Mouse (Mus musculus) myocyte (in vitro differentiated cells): ENCODE results near the gene Zfyve27. TPM values are rescaled to one million over a fixed set of nuclear protein-coding genes. Genes with fewer than 3 reads are reported as not detected.

Source experiments
- H3K27me3 ChIP-seq: one replicate; pipeline ENCODE4 v1.6.1; 2011; ENCODE audit not compliant: control insufficient read depth, insufficient read depth, insufficient read length
- H3K36me3 ChIP-seq: one replicate; pipeline ENCODE4 v1.6.1; 2011; ENCODE audit not compliant: control insufficient read depth, insufficient read depth
- H3K4me2 ChIP-seq: one replicate; pipeline ENCODE4 v1.6.1; 2011; ENCODE audit warnings: low read depth, control low read depth
- H3K4me3 ChIP-seq: one replicate; pipeline ENCODE4 v1.5.1; 2011; ENCODE audit warnings: mild to moderate bottlenecking, control low read depth, moderate library complexity
- H3K79me2 ChIP-seq: one replicate; pipeline ENCODE4 v1.6.1; 2011; ENCODE audit not compliant: control insufficient read depth, insufficient read depth
- H3ac ChIP-seq: one replicate; pipeline ENCODE4 v1.6.1; 2011; ENCODE audit not compliant: control insufficient read depth, insufficient read length
- CEBPB ChIP-seq: IDR thresholded peaks from 2 replicates; pipeline ENCODE4 v1.6.1; 2011; ENCODE audit warnings: mild to moderate bottlenecking, moderate library complexity; ENCODE audit not compliant: poor library complexity, insufficient read depth, severe bottlenecking
- E2F4 ChIP-seq: IDR thresholded peaks from one replicate; pipeline ENCODE4 v1.6.1; 2011; ENCODE audit warnings: mild to moderate bottlenecking, control low read depth, moderate library complexity; ENCODE audit not compliant: insufficient read depth
- MAX ChIP-seq: IDR thresholded peaks from one replicate; pipeline ENCODE4 v1.6.1; 2011; ENCODE audit warnings: low read depth, mild to moderate bottlenecking, control low read depth
- MYOD1 ChIP-seq, 3 experiments: IDR thresholded peaks; one replicate each; pipeline ENCODE4 v1.6.1; 2011; ENCODE audit warnings: control low read depth in 2 of 3, low read depth in 2 of 3, mild to moderate bottlenecking in 2 of 3, moderate library complexity in 1 of 3; ENCODE audit not compliant: insufficient read length in 2 of 3, control insufficient read depth in 1 of 3
- MYOG ChIP-seq, 3 experiments: IDR thresholded peaks; one replicate each; pipeline ENCODE4 v1.6.1; 2011; ENCODE audit warnings: control low read depth in 2 of 3, low read depth in 2 of 3, mild to moderate bottlenecking in 2 of 3; ENCODE audit not compliant: insufficient read length in 2 of 3, control insufficient read depth in 1 of 3, insufficient read depth in 1 of 3
- POLR2A ChIP-seq: IDR thresholded peaks from one replicate; pipeline ENCODE4 v1.6.1; 2011; ENCODE audit warnings: low read depth, mild to moderate bottlenecking, control low read depth, moderate library complexity; ENCODE audit not compliant: insufficient read length
- POLR2AphosphoS2 ChIP-seq: IDR thresholded peaks from one replicate; pipeline ENCODE4 v1.6.1; 2011; ENCODE audit warnings: low read depth, control low read depth; ENCODE audit not compliant: insufficient read length
- REST ChIP-seq: IDR thresholded peaks from one replicate; pipeline ENCODE4 v1.6.1; 2011; ENCODE audit warnings: mild to moderate bottlenecking, control low read depth, moderate library complexity; ENCODE audit not compliant: insufficient read depth, insufficient read length
- SRF ChIP-seq: IDR thresholded peaks from one replicate; pipeline ENCODE4 v1.6.1; 2011; ENCODE audit warnings: low read depth; ENCODE audit not compliant: control insufficient read depth, insufficient read length
- TCF12 ChIP-seq: IDR thresholded peaks from one replicate; pipeline ENCODE4 v1.6.1; 2011; ENCODE audit warnings: mild to moderate bottlenecking, control low read depth; ENCODE audit not compliant: poor library complexity, insufficient read depth, severe bottlenecking
- TCF3 ChIP-seq: IDR thresholded peaks from one replicate; pipeline ENCODE4 v1.6.1; 2011; ENCODE audit warnings: low read depth, control low read depth; ENCODE audit not compliant: insufficient read length
- USF1 ChIP-seq: IDR thresholded peaks from one replicate; pipeline ENCODE4 v1.6.1; 2011; ENCODE audit warnings: low read depth, mild to moderate bottlenecking, control low read depth, moderate library complexity
- polyA plus RNA-seq: library from polyadenylated mRNA; unstranded; fragments of >200 nt; fragmentation: generic; extraction: Trizol; gene quantifications from one replicate; pipeline ENCODE4 v1.2.1, GENCODE M21; 2012; ENCODE audit warnings: missing spikeins

Zfyve27 gene
- 22.4 TPM for polyA plus RNA-seq

DNA sequence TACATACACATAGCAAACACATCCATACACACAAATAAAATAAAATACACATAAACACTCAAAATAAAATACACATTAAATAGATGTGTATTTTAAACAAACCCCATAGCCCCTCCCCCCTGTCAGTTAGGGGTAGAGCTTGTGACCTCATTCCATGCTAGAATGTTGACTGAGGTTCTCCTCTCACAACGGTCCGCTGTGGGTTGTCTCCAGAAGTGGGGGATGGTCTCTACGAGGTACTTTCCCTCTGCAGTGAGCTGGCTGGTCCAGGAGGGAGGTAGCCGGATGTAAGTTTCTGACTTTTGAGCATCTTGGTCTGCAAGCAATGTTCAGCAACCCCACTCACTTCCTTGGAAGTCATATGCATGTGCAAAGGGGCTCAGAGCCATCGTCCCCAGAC lies at the start of gene Zfyve27:
TSS of gene Zfyve27 (plus strand) at position 188 of the 400 bp plus-strand sequence.
- TF ChIP-seq SRF (no peak), MAX (no peak), TCF12 (no peak), POLR2AphosphoS2 (no peak)
- H3K79me2 ChIP-seq: no peaks in the 10 kb centered on the region
- H3K36me3 ChIP-seq: no peaks in the 10 kb centered on the region
- H3ac ChIP-seq: no peak within 1 kb of the TSS
- no peaks in the 10 kb centered on the region for H3K27me3 ChIP-seq
- H3K4me2 ChIP-seq: no peak within 1 kb of the TSS
- H3K4me3 ChIP-seq: no peak within 1 kb of the TSS

DNA sequence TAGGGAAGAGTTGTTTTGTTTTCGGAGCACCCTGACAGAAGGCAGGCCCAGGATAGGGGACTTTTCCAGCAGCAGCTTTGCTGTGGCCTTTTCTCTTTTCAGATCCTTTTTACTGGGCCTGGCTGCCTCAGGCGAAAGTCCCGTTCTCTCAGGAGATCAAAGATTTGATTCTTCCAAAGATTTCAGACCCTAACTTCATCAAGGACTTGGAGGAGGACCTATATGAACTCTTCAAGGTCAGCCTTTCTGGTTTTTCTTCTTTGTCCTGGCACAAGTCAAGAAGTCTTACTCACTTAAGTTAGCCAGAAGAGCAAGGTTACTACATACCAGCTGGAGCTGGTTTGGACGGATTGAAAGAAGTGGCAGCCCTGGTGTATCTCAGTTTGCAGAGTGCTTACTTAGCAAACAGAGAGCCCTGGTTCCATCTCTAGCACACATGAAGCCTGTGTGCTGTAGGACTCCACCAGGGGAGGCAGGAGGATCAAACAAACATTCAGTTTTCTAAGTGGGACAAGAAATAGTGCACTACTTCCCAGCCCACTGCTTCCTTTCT lies 47.9 kb upstream of the Zfyve27 start:
- Histone ChIP-seq H3K4me3 (no peak overlapping the region), H3K27me3 (no peaks in the 10 kb centered on the region), H3ac (no peak overlapping the region), H3K4me2 (no peak overlapping the region), H3K79me2 (no peaks in the 10 kb centered on the region), H3K36me3 (peaks cover 21% of the 10 kb centered on the region)
- TF ChIP-seq POLR2AphosphoS2 (no peak), E2F4 (no peak), USF1 (no peak), CEBPB (no peak), SRF (no peak)

DNA sequence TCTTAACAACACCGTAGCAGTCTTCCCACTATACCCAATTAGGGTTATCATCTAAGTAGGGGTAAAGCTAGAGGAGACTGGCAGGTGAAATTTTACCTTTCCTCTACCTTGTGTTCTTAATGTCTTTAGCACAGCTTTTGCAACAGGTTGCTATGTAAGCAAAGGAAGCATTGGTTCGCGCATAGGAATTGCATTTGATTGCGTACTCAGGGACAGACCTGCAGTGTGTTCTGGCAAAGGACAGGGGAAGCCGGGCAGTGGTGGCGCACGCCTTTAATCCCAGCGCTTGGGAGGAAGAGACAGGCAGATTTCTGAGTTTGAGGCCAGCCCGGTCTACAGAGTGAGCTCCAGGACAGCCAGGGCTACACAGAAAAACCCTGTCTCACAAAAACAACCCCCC lies 45.6 kb upstream of the Zfyve27 start:
- no peak for TF ChIP-seq REST
- TF ChIP-seq E2F4: no peak
- TF ChIP-seq POLR2A: no peak
- TF ChIP-seq POLR2AphosphoS2: no peak
- no peak for TF ChIP-seq SRF
- TF ChIP-seq MYOG (IDR thresholded peaks at IDR 0.05; ENCODE audit: control insufficient read depth in 1 of 3, insufficient read depth in 1 of 3, insufficient read length in 2 of 3, low read depth in 2 of 3): no peak
- no peak for TF ChIP-seq USF1
- no peak for TF ChIP-seq MYOD1 (IDR thresholded peaks at IDR 0.05; ENCODE audit: control insufficient read depth in 1 of 3, insufficient read length in 2 of 3, low read depth in 2 of 3)
- TF ChIP-seq MAX: no peak
- TF ChIP-seq TCF12: no peak
- TF ChIP-seq CEBPB: no peak
- TF ChIP-seq TCF3: no peak

DNA sequence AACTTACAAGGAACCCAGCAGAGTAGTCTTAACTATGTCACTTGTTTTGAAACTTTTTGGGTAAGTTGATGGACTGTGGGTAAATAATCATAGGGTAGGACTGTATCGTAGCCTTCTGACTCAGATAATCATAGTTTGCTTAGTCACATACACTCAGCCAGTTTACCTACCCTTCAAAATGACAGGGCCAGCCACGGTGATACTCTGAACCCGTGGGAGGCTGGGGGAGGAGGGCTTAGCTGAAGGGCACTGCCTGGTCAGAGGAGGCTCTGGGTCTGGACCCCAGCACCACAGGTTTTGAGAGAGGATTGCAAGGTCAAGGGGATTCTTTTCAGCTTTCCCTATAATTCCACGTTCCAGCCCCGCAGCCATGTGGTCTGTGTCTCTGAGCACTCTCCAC lies 45.2 kb upstream of the Zfyve27 start:
- Histone ChIP-seq H3K4me2 (no peak overlapping the region), H3K36me3 (peaks cover 44% of the 10 kb centered on the region), H3K79me2 (no peaks in the 10 kb centered on the region), H3K4me3 (no peak overlapping the region), H3ac (no peak overlapping the region), H3K27me3 (no peaks in the 10 kb centered on the region)
- no peak for TF ChIP-seq TCF12
- TF ChIP-seq CEBPB: no peak
- TF ChIP-seq REST: no peak
- TF ChIP-seq SRF: no peak
- TF ChIP-seq POLR2A: no peak
- TF ChIP-seq E2F4: no peak
- no peak for TF ChIP-seq MYOD1 (IDR thresholded peaks at IDR 0.05; ENCODE audit: control insufficient read depth in 1 of 3, insufficient read length in 2 of 3, low read depth in 2 of 3)
- TF ChIP-seq MAX: no peak
- TF ChIP-seq POLR2AphosphoS2: no peak
- TF ChIP-seq TCF3: no peak
- no peak for TF ChIP-seq USF1
- no peak for TF ChIP-seq MYOG (IDR thresholded peaks at IDR 0.05; ENCODE audit: control insufficient read depth in 1 of 3, insufficient read depth in 1 of 3, insufficient read length in 2 of 3, low read depth in 2 of 3)

More for the DNA sequence above, 45.6 kb upstream of the Zfyve27 start:
- no peaks in the 10 kb centered on the region for H3K79me2 ChIP-seq
- no peak overlapping the region for H3K4me2 ChIP-seq
- peaks cover 42% of the 10 kb centered on the region for H3K36me3 ChIP-seq
- no peak overlapping the region for H3K4me3 ChIP-seq
- no peaks in the 10 kb centered on the region for H3K27me3 ChIP-seq
- H3ac ChIP-seq: no peak overlapping the region

DNA sequence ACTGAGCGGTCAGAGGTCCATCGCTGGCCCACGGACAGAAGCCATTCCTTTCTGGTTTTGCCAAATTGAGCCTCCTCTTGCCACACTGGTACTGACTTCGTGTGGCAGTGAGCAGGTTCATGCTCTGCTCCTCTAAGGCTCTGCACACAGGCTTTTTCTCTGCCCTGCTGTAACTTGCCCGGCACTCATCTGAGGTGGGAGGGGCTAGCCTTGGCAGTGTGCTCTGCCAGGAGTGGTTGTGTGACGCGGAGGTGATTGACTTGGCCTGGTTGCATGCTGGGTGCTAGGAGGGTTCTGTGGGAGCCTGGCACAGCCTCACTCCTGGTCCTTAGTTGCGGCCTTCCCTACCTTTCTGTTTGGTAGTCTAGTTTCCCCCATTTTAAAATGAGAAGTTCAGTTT lies 43.3 kb upstream of the Zfyve27 start:
- Histone ChIP-seq H3K27me3 (no peaks in the 10 kb centered on the region), H3ac (no peak overlapping the region), H3K4me3 (no peak overlapping the region), H3K79me2 (peaks cover 9% of the 10 kb centered on the region), H3K36me3 (peaks cover 51% of the 10 kb centered on the region), H3K4me2 (no peak overlapping the region)
- TF ChIP-seq CEBPB (no peak), SRF (no peak), POLR2AphosphoS2 (peak; percentile 25), TCF12 (no peak)
